Mouse (Mus musculus): ENCODE results near the gene Shld1. TPM values are rescaled to one million over a fixed set of nuclear protein-coding genes. Genes with fewer than 3 reads are reported as not detected.

Shld1 gene
- polyA plus RNA-seq, 1 experiment: 5.7 TPM

GRCm38 (mm10) chr2:132646856-132647745 lies 39.6 kb upstream of the Shld1 start:
- peaks cover 3% of the 10 kb centered on the region for H3K4me1 ChIP-seq (ENCODE audit: control insufficient read depth, insufficient read depth, low read length)
- H3K36me3 ChIP-seq (ENCODE audit: control insufficient read depth, insufficient read depth, low read length, poor library complexity, severe bottlenecking): no peaks in the 10 kb centered on the region
- H3K9ac ChIP-seq (ENCODE audit: low read depth, poor library complexity, severe bottlenecking): no peak overlapping the region
- no peak overlapping the region for H3K27ac ChIP-seq (ENCODE audit: insufficient read depth, low read length)
- no peak for TF ChIP-seq POLR2A (IDR thresholded peaks at IDR 0.05; ENCODE audit: insufficient read depth, low read length)
- no peak for TF ChIP-seq EP300 (IDR thresholded peaks at IDR 0.05; ENCODE audit: insufficient read depth, low read depth, low read length)
- TF ChIP-seq CTCF (IDR thresholded peaks at IDR 0.05; ENCODE audit: low read depth, low read length): no peak
- H3K27me3 ChIP-seq (ENCODE audit: control insufficient read depth, insufficient read depth, low read length, poor library complexity, severe bottlenecking): no peaks in the 10 kb centered on the region
- H3K4me3 ChIP-seq (ENCODE audit: low read depth, low read length): no peak overlapping the region
- H3K9me3 ChIP-seq (replicated peaks; ENCODE audit: control insufficient read depth, insufficient read depth, low read length, poor library complexity, severe bottlenecking): peaks cover 10% of the 10 kb centered on the region

- H3K36me3 ChIP-seq (ENCODE audit: control insufficient read depth, insufficient read depth, low read length, poor library complexity, severe bottlenecking): no peaks in the 10 kb centered on the region
These were observed 37.3 kb upstream of the Shld1 start for GRCm38 (mm10) chr2:132649352-132649870.

GRCm38 (mm10) chr2:132650546-132650945 lies 36.2 kb upstream of the Shld1 start:
- Histone ChIP-seq H3K9me3 (replicated peaks; ENCODE audit: control insufficient read depth, insufficient read depth, low read length, poor library complexity, severe bottlenecking) (peaks cover 10% of the 10 kb centered on the region), H3K4me3 (ENCODE audit: low read depth, low read length) (no peak overlapping the region), H3K4me1 (ENCODE audit: control insufficient read depth, insufficient read depth, low read length) (peaks cover 5% of the 10 kb centered on the region), H3K36me3 (ENCODE audit: control insufficient read depth, insufficient read depth, low read length, poor library complexity, severe bottlenecking) (no peaks in the 10 kb centered on the region), H3K27ac (ENCODE audit: insufficient read depth, low read length) (no peak overlapping the region), H3K9ac (ENCODE audit: low read depth, poor library complexity, severe bottlenecking) (no peak overlapping the region), H3K27me3 (ENCODE audit: control insufficient read depth, insufficient read depth, low read length, poor library complexity, severe bottlenecking) (no peaks in the 10 kb centered on the region)
- TF ChIP-seq POLR2A (IDR thresholded peaks at IDR 0.05; ENCODE audit: insufficient read depth, low read length) (no peak), CTCF (IDR thresholded peaks at IDR 0.05; ENCODE audit: low read depth, low read length) (no peak), EP300 (IDR thresholded peaks at IDR 0.05; ENCODE audit: insufficient read depth, low read depth, low read length) (no peak)

More at GRCm38 (mm10) chr2:132649352-132649870, 37.3 kb upstream of the Shld1 start:
- H3K27ac ChIP-seq (ENCODE audit: insufficient read depth, low read length): no peak overlapping the region
- no peak overlapping the region for H3K9ac ChIP-seq (ENCODE audit: low read depth, poor library complexity, severe bottlenecking)
- no peak overlapping the region for H3K4me3 ChIP-seq (ENCODE audit: low read depth, low read length)
- peaks cover 5% of the 10 kb centered on the region for H3K4me1 ChIP-seq (ENCODE audit: control insufficient read depth, insufficient read depth, low read length)
- H3K27me3 ChIP-seq (ENCODE audit: control insufficient read depth, insufficient read depth, low read length, poor library complexity, severe bottlenecking): no peaks in the 10 kb centered on the region
- TF ChIP-seq POLR2A (IDR thresholded peaks at IDR 0.05; ENCODE audit: insufficient read depth, low read length): no peak
- no peak for TF ChIP-seq EP300 (IDR thresholded peaks at IDR 0.05; ENCODE audit: insufficient read depth, low read depth, low read length)
- no peak for TF ChIP-seq CTCF (IDR thresholded peaks at IDR 0.05; ENCODE audit: low read depth, low read length)
- peaks cover 10% of the 10 kb centered on the region for H3K9me3 ChIP-seq (replicated peaks; ENCODE audit: control insufficient read depth, insufficient read depth, low read length, poor library complexity, severe bottlenecking)

GRCm38 (mm10) chr2:132652476-132652875 lies 34.3 kb upstream of the Shld1 start:
- no peak overlapping the region for H3K27ac ChIP-seq (ENCODE audit: insufficient read depth, low read length)
- H3K9me3 ChIP-seq (replicated peaks; ENCODE audit: control insufficient read depth, insufficient read depth, low read length, poor library complexity, severe bottlenecking): peaks cover 10% of the 10 kb centered on the region
- no peak for TF ChIP-seq CTCF (IDR thresholded peaks at IDR 0.05; ENCODE audit: low read depth, low read length)
- no peak for TF ChIP-seq EP300 (IDR thresholded peaks at IDR 0.05; ENCODE audit: insufficient read depth, low read depth, low read length)
- no peak for TF ChIP-seq POLR2A (IDR thresholded peaks at IDR 0.05; ENCODE audit: insufficient read depth, low read length)
- no peaks in the 10 kb centered on the region for H3K27me3 ChIP-seq (ENCODE audit: control insufficient read depth, insufficient read depth, low read length, poor library complexity, severe bottlenecking)
- peaks cover 1% of the 10 kb centered on the region for H3K4me1 ChIP-seq (ENCODE audit: control insufficient read depth, insufficient read depth, low read length)
- H3K36me3 ChIP-seq (ENCODE audit: control insufficient read depth, insufficient read depth, low read length, poor library complexity, severe bottlenecking): no peaks in the 10 kb centered on the region
- H3K9ac ChIP-seq (ENCODE audit: low read depth, poor library complexity, severe bottlenecking): no peak overlapping the region
- H3K4me3 ChIP-seq (ENCODE audit: low read depth, low read length): no peak overlapping the region

- Histone ChIP-seq H3K4me1 (ENCODE audit: control insufficient read depth, insufficient read depth, low read length) (peaks cover 1% of the 10 kb centered on the region), H3K9ac (ENCODE audit: low read depth, poor library complexity, severe bottlenecking) (no peak overlapping the region), H3K36me3 (ENCODE audit: control insufficient read depth, insufficient read depth, low read length, poor library complexity, severe bottlenecking) (no peaks in the 10 kb centered on the region), H3K9me3 (replicated peaks; ENCODE audit: control insufficient read depth, insufficient read depth, low read length, poor library complexity, severe bottlenecking) (no peaks in the 10 kb centered on the region), H3K27me3 (ENCODE audit: control insufficient read depth, insufficient read depth, low read length, poor library complexity, severe bottlenecking) (no peaks in the 10 kb centered on the region), H3K27ac (ENCODE audit: insufficient read depth, low read length) (no peak overlapping the region), H3K4me3 (ENCODE audit: low read depth, low read length) (no peak overlapping the region)
- TF ChIP-seq POLR2A (IDR thresholded peaks at IDR 0.05; ENCODE audit: insufficient read depth, low read length) (no peak), EP300 (IDR thresholded peaks at IDR 0.05; ENCODE audit: insufficient read depth, low read depth, low read length) (no peak), CTCF (IDR thresholded peaks at IDR 0.05; ENCODE audit: low read depth, low read length) (no peak)
These were observed 31.8 kb upstream of the Shld1 start for GRCm38 (mm10) chr2:132654834-132655495.

Data from ES-Bruce4 (cell line).